Mouse (Mus musculus): ENCODE data around the gene Farsa.
"Not testable (repeated sequence)": the region's sequence is repeated elsewhere in the genome, so short reads cannot be mapped to it uniquely, and the experiment has no call there.

The Farsa gene

GRCm38 (mm10) chr8:84856864-84857441 lies at the start of gene Farsa:
TSS of gene Farsa (plus strand) at chr8:84856989.
- DNase-seq (ENCODE audit: low spot score), result peak; percentile 93

DNA sequence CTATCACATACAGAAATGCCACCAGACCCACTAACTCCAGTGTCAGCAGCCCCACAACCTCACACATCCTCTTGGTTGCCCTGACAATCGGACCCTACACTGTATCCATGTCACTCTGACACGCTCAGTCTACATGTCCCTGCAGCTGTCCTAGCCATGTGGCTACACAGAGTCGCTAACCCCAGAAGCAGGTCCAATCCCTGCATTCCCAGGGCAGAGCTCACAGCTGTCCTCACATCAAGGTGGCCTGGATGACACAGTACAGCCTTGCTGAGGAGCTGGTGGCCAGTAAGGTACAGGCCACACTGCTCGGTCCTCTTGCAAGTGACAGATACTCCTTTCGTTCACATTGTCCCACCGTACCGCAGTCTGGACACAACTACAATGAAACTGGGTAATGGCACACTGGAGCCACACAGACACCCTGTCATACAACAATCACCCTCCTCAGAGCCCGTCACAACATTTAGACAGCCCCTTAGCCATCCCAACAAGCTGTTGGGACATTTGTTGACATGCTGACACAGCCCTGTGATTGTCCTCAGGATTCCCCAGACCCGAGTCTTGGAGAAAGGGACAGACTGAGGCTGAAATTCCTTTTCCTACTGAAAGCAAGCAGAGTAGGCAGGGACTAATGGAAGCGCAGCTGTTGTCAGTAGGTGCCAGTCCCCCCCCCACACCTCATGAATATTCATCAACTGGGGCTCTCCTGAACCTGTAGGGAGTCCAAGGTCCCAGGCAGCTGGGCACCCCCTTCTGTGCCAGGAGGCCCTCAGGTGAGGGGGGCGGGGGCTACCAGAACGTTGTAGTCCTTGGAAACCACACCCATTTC lies 47.5 kb upstream of the Farsa start:
- no peak for DNase-seq (ENCODE audit: low spot score)

GRCm38 (mm10) chr8:84809941-84810280 lies 46.9 kb upstream of the Farsa start:
- DNase-seq (ENCODE audit: low spot score), result no peak

DNA sequence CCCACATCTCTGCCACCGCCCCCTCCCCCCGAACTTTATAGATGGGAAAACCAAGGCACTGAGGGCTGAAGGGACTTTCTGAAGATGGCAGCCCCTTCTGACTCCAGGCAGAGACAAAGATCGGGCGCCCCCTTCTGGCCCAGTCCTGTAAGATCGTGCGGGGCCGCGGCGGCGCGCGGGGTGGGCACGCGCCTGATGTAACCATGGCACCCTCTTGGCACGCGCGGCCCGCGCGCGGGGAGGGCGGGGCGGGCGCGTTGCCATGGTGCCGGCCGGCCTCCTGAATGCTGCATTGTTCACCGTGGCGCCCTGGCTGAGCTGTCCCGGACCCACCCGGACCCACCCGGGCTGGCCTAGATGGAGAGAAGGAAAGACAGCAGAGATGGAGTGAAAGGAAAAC lies 45.9 kb upstream of the Farsa start:
- peak; percentile 92 for DNase-seq (ENCODE audit: low spot score)

DNA sequence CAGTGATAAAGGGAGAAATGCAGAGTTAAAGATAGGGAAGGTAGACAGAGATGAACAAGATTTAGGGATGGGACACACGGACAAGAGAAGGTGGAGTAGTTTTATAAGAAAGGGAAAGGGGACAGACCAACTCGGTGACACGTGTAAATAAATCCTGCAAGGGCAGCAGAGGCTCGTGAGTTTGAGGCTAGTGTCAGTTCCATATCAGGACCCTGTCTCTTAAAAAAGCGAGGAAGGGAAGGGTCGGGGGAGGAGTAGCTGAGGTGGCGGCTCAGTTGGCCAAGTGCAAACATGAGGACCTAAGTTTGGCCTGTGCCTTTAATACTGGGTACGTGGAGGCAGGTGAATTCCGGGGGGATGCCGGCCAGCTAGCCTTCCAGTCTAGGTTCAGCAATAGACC lies 45.5 kb upstream of the Farsa start:
- no peak for DNase-seq (ENCODE audit: low spot score)

DNA sequence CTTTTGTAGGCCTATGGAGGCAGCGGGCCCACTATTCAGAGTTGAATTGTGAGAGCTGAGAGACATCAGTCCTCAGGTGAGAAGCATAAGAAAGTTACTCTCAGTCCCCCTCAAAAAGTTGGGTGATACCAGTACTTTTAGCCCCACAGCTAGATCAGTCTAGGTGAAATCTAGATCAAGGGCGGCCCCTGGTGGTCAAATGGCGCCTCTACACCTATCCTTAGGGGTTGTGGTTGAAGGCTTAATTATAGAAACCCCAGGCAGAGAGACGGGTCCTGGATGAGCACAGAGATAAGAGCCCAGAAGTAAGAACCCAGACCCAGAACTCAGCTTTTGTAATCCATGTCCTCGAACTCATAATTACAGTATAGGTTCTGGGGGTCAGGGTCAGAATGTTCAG lies 43.7 kb upstream of the Farsa start:
- DNase-seq (ENCODE audit: low spot score), result peak; percentile 84

DNA sequence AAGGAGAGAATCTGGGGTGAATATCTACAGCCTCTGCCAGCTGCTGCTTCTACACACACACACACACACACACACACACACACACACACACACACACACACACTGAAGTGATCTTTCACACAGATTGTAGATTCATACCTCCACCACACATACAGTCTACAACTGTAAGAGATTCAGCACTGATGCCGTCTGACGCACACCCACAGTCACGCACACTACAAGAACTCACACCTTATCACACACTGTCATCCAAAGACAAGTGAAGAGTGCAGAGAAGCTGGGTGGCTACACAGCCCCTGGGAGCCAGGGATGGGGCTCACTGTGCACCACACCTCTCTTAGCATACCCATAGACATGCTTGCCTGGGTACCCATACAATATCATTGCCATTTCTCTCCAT lies 43.0 kb upstream of the Farsa start:
- DNase-seq (ENCODE audit: low spot score), result no peak

GRCm38 (mm10) chr8:84814240-84814554 lies 42.6 kb upstream of the Farsa start:
- DNase-seq (ENCODE audit: low spot score), result no peak

DNA sequence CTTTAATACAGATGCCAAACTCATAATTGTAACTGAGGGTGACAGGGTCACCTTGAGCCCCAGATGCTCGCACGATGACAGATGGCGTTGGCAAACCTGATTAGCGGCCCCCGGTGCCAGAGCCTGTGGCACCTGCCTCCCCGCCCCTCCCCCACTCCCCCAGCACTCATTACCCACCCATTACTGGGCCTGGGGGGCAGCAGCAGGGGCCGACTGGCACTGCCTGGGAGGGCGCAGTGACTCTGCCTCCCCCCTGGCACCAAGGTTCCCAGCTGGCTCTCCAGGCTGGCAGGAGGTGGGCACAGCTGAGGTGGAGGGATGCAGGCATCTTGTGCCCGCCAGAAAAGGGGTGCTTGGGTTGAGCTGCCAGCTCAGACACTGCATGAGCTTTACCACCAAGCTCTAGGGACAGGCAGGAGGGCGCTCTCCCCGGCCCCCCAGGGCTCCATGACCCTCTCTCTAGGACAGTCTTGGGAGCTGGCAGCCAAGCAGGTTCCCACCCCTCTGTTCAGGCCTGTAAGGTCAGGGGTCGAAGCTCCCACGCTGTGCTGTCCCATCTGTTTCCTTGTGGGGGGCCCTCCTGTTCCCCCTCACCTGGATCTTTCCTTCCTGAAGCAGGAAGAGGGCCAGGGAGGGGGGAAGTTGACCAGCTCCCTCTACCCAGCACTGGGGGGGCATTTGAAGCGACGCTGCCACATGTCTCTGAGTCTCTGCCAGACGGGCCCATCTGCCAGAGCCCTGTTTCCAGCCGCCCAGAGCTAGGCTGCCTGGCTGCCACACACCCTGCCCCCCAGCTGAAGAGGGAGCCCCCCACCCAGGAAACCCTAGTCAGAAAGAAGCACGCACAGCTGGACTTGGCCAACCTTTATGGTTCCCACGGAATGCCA lies 42.0 kb upstream of the Farsa start:
- no peak for DNase-seq (ENCODE audit: low spot score)

- DNase-seq (ENCODE audit: low spot score), result peak; percentile 96
Observed at GRCm38 (mm10) chr8:84815547-84815946, 41.2 kb upstream of the Farsa start.

DNA sequence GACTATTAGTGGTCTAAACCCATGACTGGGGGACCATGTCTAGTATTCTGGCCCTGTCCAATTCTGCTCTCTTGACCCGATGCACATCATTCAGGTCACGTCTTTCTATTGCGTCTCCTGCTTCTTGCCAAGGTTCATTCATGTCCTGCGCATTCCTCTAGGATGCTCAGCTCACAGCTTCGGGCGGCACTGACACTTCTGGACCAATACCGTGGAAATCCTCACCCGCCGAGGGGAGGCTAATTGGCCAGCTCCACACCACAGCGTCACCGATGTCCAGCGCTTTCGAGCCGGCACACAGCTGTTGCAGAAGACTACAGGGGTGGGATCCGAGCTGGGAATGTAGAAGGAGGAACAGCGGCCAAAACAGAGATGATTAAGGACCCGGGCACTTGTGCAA lies 40.7 kb upstream of the Farsa start:
- no peak for DNase-seq (ENCODE audit: low spot score)

GRCm38 (mm10) chr8:84822723-84823122 lies 34.1 kb upstream of the Farsa start, which contains the start of gene Dand5:
TSS of gene Dand5 (minus strand) at chr8:84822823.
- DNase-seq (ENCODE audit: low spot score), result no peak

DNA sequence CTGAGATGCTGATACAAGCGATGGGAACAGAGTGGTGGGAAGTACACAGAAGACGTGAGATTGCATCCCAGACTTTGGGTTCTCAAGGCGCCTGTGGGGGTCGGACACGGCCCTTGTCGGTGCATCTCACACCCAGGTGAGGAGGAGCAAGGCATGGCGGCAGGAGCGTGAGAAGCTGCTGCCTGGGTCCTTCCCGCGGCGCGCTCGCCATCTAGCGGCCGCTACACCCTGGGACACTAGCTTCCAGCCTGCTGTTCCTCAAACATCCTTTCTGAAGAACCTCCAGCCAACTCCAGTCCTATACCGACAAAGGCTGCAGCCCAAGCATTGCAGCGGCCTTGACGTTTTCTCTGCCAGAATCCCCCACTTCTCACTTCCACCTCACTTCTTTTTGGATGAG lies 33.1 kb upstream of the Farsa start:
- peak; percentile 61 for DNase-seq (ENCODE audit: low spot score)

DNA sequence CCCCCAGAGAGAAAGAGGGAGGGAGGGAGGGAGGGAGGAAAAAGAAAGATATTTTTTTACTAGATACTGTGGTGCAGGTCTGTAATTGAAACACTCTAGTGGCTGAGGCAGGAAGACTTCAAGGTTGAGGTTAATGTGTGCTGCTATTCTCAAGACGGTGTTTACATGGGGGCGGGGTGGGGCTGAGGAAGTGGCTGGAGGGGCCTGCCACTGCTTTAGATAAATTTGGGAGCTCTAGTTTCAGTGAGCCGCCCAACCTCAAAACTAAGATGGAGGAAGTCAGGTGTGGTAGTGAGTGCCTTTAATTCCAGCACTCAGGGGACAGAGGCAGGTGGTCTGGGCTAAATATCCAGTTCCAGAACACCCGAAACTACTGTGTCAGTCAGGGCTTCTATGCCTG lies 31.2 kb upstream of the Farsa start:
- no peak for DNase-seq (ENCODE audit: low spot score)

GRCm38 (mm10) chr8:84826518-84826917 lies 30.3 kb upstream of the Farsa start:
- not testable (repeated sequence) for DNase-seq (ENCODE audit: low spot score)

DNA sequence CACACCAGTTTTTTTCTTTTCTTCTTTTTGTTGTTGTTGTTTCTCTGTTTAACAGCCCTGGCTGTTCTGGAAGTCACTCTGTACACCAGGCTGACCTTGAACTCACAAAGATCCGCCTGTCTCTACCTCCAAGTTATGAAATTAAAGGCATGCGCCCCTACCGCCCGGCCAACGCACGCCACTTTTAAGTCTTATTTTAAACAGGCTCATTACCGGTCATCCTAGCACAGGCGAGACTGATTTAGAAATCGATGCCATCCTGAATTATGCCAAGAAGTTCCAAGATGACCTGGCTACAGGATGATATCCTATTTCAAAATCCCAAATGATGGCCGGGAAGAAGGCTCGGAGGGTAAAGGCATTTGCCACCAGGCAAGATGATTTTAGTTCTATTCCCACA lies 25.3 kb upstream of the Farsa start, which contains the start of gene Gadd45gip1:
Gene Gadd45gip1, plus strand, starts transcription at position 33 of the 400 bp plus-strand sequence.
- DNase-seq (ENCODE audit: low spot score), result no peak

GRCm38 (mm10) chr8:84832034-84832717 lies 24.6 kb upstream of the Farsa start:
- peak; percentile 79 for DNase-seq (ENCODE audit: low spot score)

DNA sequence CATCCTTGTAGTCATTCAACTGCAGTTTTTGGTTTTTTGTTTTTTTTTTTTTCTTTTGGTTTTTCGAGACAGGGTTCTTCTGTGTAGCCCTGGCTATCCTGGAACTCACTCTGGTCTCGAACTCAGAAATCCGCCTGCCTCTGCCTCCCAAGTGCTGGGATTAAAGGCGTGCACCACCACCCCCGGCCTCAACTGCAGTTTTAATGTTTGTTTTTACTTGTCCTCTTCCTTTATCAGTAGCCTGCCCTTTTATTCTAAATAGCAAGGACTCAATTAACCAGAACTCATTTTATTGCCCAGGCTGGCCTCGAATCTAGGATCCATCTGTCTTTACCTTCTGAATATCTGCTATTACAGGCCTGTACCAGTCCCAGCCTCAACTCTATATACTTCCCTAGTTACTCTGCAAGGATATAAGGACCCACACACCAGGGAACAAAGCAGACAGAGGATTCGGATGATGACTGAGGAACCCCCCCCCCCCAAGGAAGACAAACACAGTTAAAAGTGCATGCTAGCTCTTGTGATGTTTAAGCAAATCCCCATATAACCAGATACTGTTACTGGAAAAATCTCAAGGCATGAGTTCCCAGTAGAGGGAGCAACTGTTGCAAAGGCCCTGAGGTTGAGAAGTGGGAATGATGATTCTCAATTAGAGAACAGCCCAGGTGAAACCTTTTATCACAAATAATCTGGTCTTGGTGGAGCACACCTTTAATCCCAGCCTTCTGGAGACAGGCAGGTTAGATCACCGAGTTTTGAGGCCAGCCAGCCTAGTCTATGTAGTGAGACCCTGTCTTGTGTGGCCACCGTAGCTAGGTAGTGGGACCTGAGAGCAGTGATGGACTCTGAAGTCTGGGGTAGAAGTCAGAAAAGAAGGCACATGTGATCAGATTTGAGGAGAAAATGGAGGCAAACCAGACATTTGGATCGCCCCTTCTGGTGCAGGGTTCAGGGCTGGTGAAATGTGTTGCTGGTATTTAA lies 23.7 kb upstream of the Farsa start:
- no peak for DNase-seq (ENCODE audit: low spot score)

GRCm38 (mm10) chr8:84834002-84834865 lies 22.6 kb upstream of the Farsa start:
- DNase-seq (ENCODE audit: low spot score), result no peak

Data from urinary bladder, postnatal 14 days (tissue).